Mouse (Mus musculus) E14TG2a.4 (cell line): ENCODE measurements around the gene Gpr88.

ENCODE experiments used
- CTCF ChIP-seq: conservative IDR thresholded peaks from 2 replicates; pipeline ENCODE4 v1.5.1; 2014; ENCODE audit warnings: low read length
- NANOG ChIP-seq: IDR thresholded peaks from 2 replicates; pipeline ENCODE4 v1.6.1; 2014; ENCODE audit warnings: borderline replicate concordance, low read length, mixed read lengths
- POU5F1 ChIP-seq: IDR thresholded peaks from 2 replicates; pipeline ENCODE4 v1.6.1; 2014; ENCODE audit warnings: low read length, borderline replicate concordance

- TF ChIP-seq CTCF = no peak
- TF ChIP-seq POU5F1 = no peak
- TF ChIP-seq NANOG = no peak
These were observed 45.4 kb upstream of the Gpr88 start for GRCm38 (mm10) chr3:116298727-116299126.
